ENCODE assay signal across 26 mouse cellular contexts in genomic region chr13:67072786-67073185, GRCm38 (mm10). TPM values are rescaled to one million over a fixed set of nuclear protein-coding genes. Genes with fewer than 3 reads are reported as not detected.
"Had no signal": no experiment of that assay in that cellular context is flagged by ENCODE, and none has a peak within 500 bp of the region (broad histone marks: within the 10 kb centered on the region; RNA-seq: fewer than 3 reads in every experiment).

No protein-coding gene starts in this region.

- H3K27me3 ChIP-seq: embryonic facial prominence, embryonic 12.5 days; embryonic facial prominence, embryonic 13.5 days; embryonic facial prominence, embryonic 15.5 days; forebrain, embryonic 12.5 days; forebrain, embryonic 13.5 days; forebrain, embryonic 15.5 days had no signal

- H3K4me2 ChIP-seq: embryonic facial prominence, embryonic 12.5 days; embryonic facial prominence, embryonic 13.5 days; embryonic facial prominence, embryonic 15.5 days; forebrain, embryonic 12.5 days; forebrain, embryonic 13.5 days; forebrain, embryonic 15.5 days; heart, embryonic 11.5 days had no signal

- ATAC-seq: forebrain, embryonic 13.5 days; forebrain, embryonic 14.5 days; forebrain, embryonic 15.5 days; forebrain, embryonic 16.5 days; forebrain, postnatal 0 days had no signal

- H3K4me1 ChIP-seq: embryonic facial prominence, embryonic 10.5 days; embryonic facial prominence, embryonic 12.5 days; embryonic facial prominence, embryonic 13.5 days; embryonic facial prominence, embryonic 15.5 days; forebrain, embryonic 10.5 days; forebrain, embryonic 12.5 days; forebrain, embryonic 13.5 days; forebrain, embryonic 15.5 days; heart, embryonic 10.5 days had no signal

- DNase-seq: cerebellum, postnatal 14 days; cerebellum, postnatal 25 days; cerebellum, postnatal 36 days; embryo, embryonic 11 days; forebrain, postnatal 0 days; gastrocnemius, adult 2 months; gastrocnemius, postnatal 10 days; gastrocnemius, postnatal 14 days; gastrocnemius, postnatal 25 days; gastrocnemius, postnatal 36 days; heart, adult 11 months; heart, adult 18-20 months; heart, adult 2 months had no signal

- H3K4me3 ChIP-seq: embryonic facial prominence, embryonic 10.5 days; embryonic facial prominence, embryonic 12.5 days; embryonic facial prominence, embryonic 13.5 days; embryonic facial prominence, embryonic 15.5 days; erythroblast, embryonic 14.5 days; forebrain, embryonic 10.5 days; forebrain, embryonic 12.5 days; forebrain, embryonic 13.5 days; forebrain, embryonic 15.5 days; gastrocnemius, adult 2 months; heart, adult 2 months; heart, embryonic 10.5 days had no signal

- H3K27ac ChIP-seq: embryonic facial prominence, embryonic 10.5 days; embryonic facial prominence, embryonic 12.5 days; embryonic facial prominence, embryonic 13.5 days; embryonic facial prominence, embryonic 15.5 days; forebrain, embryonic 10.5 days; forebrain, embryonic 12.5 days; forebrain, embryonic 13.5 days; forebrain, embryonic 15.5 days; gastrocnemius, adult 2 months; heart, adult 2 months; heart, embryonic 10.5 days had no signal

- H3K9ac ChIP-seq: embryonic facial prominence, embryonic 12.5 days; embryonic facial prominence, embryonic 13.5 days; embryonic facial prominence, embryonic 15.5 days; forebrain, embryonic 12.5 days; forebrain, embryonic 13.5 days; forebrain, embryonic 15.5 days; forebrain, postnatal 0 days had no signal

RNA-seq across cellular contexts. Expression of gene Zfp712, which starts 11.8 kb away (rescaled TPM):
- polyA plus RNA-seq: erythroblast, embryonic 14.5 days had no signal

RNA-seq across cellular contexts. Expression of gene Zfp708, which starts 25.0 kb away (rescaled TPM):
- polyA plus RNA-seq: erythroblast, embryonic 14.5 days had no signal

RNA-seq across cellular contexts. Expression of gene Rslcan18, which starts 43.3 kb away (rescaled TPM):
- polyA plus RNA-seq: erythroblast, embryonic 14.5 days; forebrain, embryonic 14.5 days had no signal

RNA-seq across cellular contexts. Expression of gene Zfp759, which starts 48.7 kb away (rescaled TPM):
- polyA plus RNA-seq: erythroblast, embryonic 14.5 days had no signal
